Mouse (Mus musculus) erythroblast, adult 5-6 weeks (primary cell): ENCODE measurements around the gene Pten. TPM values are rescaled to one million over a fixed set of nuclear protein-coding genes. Genes with fewer than 3 reads are reported as not detected.

ENCODE experiments used
- ATAC-seq: replicated peaks from 2 replicates; pipeline ENCODE4 v1.8.0; 2016; ENCODE audit warnings: moderate number of reproducible peaks, mild to moderate bottlenecking, moderate TSS enrichment, inconsistent platforms; ENCODE audit not compliant: poor library complexity, low FRiP score, severe bottlenecking
- total RNA-seq, 2 experiments: library from RNA; stranded (forward) in 1 of 2; stranded (reverse) in 1 of 2; fragments of 150-400 nt in 1 of 2; fragments of 200-764, 138-1000 nt in 1 of 2; gene quantifications; 2 replicates each; pipeline versions ENCODE4 v1.2.3 to v1.2.4; 2015 to 2017; ENCODE audit warnings: low replicate concordance in 2 of 2

Gene Pten
- total RNA-seq (2015; ENCODE audit: low replicate concordance): 24.7 and 26.5 TPM in 2 replicates
- 21.7 and 29.8 TPM in 2 replicates for total RNA-seq (2017; ENCODE audit: low replicate concordance)

DNA sequence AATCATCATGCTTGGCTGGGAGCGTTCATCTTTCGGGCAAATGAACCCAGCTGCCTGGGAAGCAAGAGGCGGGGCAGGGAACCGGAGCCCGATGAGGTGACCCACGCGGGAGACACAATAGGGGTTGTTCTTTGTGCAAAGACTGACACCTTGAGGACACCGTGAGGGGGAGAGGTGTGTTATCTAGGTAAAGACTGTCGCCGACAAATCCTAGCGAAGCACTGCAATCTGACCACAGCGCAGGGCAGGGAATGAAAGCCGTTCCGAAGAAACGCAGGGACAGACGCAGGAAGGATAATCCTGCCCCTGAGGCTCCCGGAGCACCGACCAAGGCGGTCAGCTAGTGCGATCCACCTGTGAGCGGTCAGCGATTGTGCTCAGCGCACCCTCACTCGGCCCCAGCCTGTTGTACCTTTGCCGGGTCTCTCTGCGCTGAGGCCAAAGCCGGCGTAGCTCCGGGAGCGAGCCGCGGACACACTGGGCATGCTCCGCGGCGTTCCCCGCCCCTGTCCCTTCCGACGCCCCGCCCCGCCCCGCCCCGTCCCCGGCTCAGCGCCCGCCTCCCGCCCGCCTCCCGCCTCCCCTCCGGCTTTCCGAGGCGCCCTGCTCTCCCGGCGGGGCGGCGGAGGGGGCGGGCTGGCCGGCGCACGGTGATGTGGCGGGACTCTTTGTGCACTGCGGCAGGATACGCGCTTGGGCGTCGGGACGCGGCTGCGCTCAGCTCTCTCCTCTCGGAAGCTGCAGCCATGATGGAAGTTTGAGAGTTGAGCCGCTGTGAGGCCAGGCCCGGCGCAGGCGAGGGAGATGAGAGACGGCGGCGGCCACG is at the start of gene Pten:
TSS of gene Pten (plus strand) at position 598 of the 826 bp plus-strand sequence.
- ATAC-seq: peak; percentile 69

DNA sequence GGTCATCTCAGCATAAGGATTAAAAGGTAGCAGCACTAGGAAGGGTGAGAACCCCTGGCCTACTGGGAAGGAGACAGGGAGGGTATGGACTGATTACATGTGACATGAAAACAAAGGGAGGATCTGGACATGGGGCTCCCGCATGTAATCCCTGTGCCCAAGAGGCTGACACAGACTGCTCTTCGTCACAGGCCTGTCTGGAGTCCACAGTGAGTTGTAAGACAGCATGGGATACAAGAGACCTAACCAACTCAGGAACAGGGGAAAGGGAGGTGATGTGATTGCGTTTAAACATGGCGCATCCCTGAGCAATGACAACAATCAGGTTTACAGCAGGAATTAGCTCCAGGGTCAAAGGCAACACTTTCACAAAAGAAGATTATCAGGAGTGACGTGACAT is 48.3 kb upstream of the Pten start:
- ATAC-seq: no peak

GRCm38 (mm10) chr19:32710288-32710687 is 47.0 kb upstream of the Pten start:
- no peak for ATAC-seq

GRCm38 (mm10) chr19:32711761-32712541 is 45.3 kb upstream of the Pten start:
- ATAC-seq: peak; percentile 95

DNA sequence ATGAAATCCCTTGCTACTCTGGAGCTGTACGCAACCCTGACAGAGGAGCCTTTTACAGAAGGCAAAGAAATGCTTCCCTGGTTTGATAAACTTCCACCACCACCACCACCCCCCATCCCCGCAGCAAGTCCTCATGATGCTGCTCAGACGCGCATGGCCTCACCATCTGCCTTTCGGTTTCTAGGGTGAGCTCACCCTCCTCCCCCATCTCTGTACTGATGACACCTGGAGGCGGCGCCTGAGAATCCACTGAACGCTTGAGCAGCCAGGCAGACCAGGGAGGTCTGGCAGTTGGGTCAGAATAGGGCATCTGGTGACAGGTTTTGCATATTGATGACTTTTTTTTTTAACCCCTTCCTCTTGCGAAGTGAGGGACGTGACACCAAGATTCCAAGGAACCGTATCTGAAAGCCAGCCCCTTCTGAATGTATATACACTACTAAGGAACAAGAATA is 44.7 kb upstream of the Pten start:
- ATAC-seq: peak; percentile 85

DNA sequence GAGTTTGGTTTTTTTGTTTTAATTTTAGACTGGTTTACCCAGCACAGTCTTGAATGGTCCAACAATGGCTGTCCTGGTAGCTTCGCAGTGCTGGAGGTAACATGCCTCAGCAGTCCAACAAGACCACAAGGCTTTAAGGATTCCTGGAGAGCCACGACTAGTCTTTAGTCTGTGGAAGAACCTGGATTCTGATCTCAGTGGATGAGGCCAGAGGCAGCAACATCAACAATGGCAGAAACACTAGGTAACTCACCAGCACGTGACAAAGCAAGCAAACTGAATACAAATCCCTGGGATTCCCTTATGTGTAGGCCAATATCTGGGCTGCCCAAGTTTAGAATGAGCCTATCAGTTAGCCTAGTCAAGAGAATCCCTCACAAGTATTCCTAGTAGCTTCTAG is 43.8 kb upstream of the Pten start:
- ATAC-seq: no peak

- peak; percentile 47; the same call in 1 of the 2 replicates for ATAC-seq
Observed at GRCm38 (mm10) chr19:32715201-32715600, 42.1 kb upstream of the Pten start.

DNA sequence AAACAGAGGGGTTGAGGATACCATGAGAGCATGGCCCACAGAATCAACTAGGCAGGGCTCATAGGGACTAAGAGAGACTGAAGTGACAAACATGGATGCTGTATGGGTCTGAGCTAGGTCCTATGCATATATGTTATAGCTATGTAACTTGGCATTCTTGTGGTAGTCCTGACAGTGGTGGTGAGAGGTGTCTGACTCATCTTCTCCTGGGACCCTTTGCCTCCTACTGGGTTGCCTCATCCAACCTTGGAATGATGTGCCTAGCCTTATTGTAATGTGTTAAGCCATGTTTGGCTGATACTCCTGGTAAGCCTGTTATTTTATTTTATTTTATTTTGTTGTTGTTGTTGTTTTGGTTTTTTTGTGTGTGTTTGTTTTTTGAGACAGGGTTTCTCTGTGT is 41.6 kb upstream of the Pten start:
- ATAC-seq: no peak

DNA sequence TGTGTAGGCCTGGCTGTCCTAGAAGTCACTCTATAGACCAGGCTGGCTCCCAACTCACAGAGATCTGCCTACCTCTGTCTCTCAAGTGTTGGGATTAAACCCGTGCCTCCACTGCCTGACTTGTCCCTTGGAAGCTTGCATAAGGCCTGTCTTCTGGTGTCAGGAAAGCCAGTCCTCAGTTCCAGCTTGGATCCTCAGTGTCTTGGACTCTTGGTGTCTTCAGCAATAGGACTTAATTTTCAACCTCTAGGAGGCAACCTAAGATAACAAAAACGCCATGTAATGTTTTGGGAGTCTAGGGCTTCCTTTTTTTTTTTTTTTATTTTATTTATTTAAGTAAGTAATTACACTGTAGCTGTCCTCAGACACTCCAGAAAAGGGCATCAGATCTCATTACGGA is 39.7 kb upstream of the Pten start:
- no peak for ATAC-seq

DNA sequence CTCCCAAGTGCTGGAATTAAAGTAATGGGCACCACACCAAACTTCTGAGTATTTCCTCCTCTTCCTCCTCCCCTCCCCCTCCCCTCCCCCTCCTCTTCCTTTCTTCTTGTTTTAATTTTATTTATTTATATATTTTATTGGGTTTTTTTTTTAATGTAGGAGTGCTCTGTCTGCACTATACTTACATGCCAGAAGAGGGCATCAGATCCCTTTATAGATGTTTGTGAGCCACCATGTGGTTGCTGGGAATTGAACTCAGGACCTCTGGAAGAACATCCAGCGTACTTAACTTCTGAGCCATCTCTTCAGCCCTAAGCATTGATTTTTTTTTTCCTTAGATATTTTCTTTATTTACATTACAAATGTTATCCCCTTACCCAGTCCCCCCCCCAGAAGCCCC is 37.0 kb upstream of the Pten start:
- no peak for ATAC-seq

- ATAC-seq: no peak
Observed at GRCm38 (mm10) chr19:32723817-32724216, 33.5 kb upstream of the Pten start.

- ATAC-seq: no peak
Observed at GRCm38 (mm10) chr19:32726451-32727325, 30.6 kb upstream of the Pten start.

DNA sequence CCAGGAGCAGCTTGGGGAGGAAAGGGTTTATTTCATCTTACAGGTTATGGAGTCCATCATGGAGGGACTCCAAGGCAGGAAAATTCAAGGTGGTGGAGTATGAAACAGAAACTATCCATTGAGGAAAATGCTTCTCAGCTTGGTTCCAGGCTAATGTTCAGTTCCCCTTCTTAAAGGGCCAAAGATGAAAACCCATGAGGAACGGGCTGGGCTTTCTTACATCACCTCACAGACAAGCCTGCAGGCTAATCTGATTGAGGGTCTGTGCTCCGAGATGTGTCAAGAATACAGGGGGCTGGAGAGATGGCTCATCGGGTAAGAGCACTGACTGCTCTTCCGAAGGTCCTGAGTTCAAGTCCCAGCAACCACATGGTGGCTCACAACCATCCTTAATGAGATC is 27.5 kb upstream of the Pten start:
- ATAC-seq: no peak

- no peak for ATAC-seq
Observed at GRCm38 (mm10) chr19:32732922-32733321, 24.4 kb upstream of the Pten start.

- no peak for ATAC-seq
Observed at GRCm38 (mm10) chr19:32737844-32738243, 19.5 kb upstream of the Pten start.

GRCm38 (mm10) chr19:32739686-32740085 is 17.6 kb upstream of the Pten start, which contains the start of gene Atad1:
TSS of gene Atad1 (minus strand) at chr19:32739786.
- no peak for ATAC-seq

GRCm38 (mm10) chr19:32740641-32741345 is 16.5 kb upstream of the Pten start:
- ATAC-seq: no peak

GRCm38 (mm10) chr19:32749425-32749824 is 7.9 kb upstream of the Pten start:
- no peak for ATAC-seq

GRCm38 (mm10) chr19:32752357-32752756 is 4.9 kb upstream of the Pten start:
- no peak for ATAC-seq
